ENCODE assay signal across 17 mouse cellular contexts in the genomic region with DNA sequence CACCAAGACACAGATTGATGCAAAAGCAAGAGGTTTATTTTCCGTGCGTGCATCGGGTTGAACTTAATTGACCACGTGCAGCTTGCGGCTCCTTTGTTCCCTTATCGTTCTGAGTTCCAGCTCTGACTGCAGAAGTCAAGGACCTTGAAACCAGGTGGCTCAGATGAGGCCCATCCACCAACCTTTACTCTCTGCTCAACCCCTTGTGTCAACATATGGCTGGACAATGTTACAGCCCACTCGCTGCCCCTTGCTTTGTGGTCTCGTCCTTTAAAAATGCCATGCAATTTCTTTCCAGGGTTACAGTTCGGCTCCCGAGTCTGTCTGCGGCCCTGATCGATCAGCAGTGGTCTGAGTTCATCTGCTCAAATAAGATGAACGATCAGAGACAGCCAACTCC.
DNase-seq lines count a peak whose midpoint lies in the region; ATAC-seq and TF ChIP-seq lines count a peak whose summit lies in the region.
"Had no signal": no experiment of that assay in that cellular context is flagged by ENCODE, and none has a peak within 500 bp of the region (broad histone marks: within the 10 kb centered on the region; RNA-seq: fewer than 3 reads in every experiment).

No protein-coding gene starts in this region.

- H3K4me3 ChIP-seq in liver, embryonic 13.5 days (replicated peaks): no peak overlapping the region
- H3K4me3 ChIP-seq in liver, postnatal 0 days (ENCODE audit: low read depth, low read length): no peak overlapping the region
- H3K4me3 ChIP-seq: embryonic facial prominence, embryonic 10.5 days; heart, embryonic 12.5 days; hindbrain, embryonic 15.5 days had no signal

- H3K36me3 ChIP-seq in liver, embryonic 13.5 days: no peaks in the 10 kb centered on the region
- H3K36me3 ChIP-seq in liver, postnatal 0 days (replicated peaks; ENCODE audit: insufficient read depth, low read length): no peaks in the 10 kb centered on the region
- H3K36me3 ChIP-seq: embryonic facial prominence, embryonic 10.5 days; heart, embryonic 12.5 days; hindbrain, embryonic 15.5 days had no signal

- peak; percentile 73 for ATAC-seq in liver, embryonic 13.5 days (ENCODE audit: low read depth)
- peak; percentile 54 for ATAC-seq in liver, postnatal 0 days
- ATAC-seq: forebrain, embryonic 14.5 days; Patski had no signal

- TF ChIP-seq EP300 in liver, postnatal 0 days (IDR thresholded peaks at IDR 0.05; ENCODE audit: low read depth): no peak

- no peak overlapping the region for H3K27ac ChIP-seq in liver, embryonic 13.5 days
- H3K27ac ChIP-seq in liver, postnatal 0 days (ENCODE audit: low read depth): no peak overlapping the region
- H3K27ac ChIP-seq: embryonic facial prominence, embryonic 10.5 days; hindbrain, embryonic 15.5 days had no signal

- H3K4me1 ChIP-seq in liver, embryonic 13.5 days (replicated peaks): no peaks in the 10 kb centered on the region
- no peaks in the 10 kb centered on the region; the same call in 1 of the 2 replicates for H3K4me1 ChIP-seq in liver, postnatal 0 days (ENCODE audit: insufficient read depth)
- H3K4me1 ChIP-seq: heart, embryonic 12.5 days; hindbrain, embryonic 15.5 days had no signal

- no peak for TF ChIP-seq CTCF in liver, postnatal 0 days (IDR thresholded peaks at IDR 0.05; ENCODE audit: low read depth)

- H3K9me3 ChIP-seq in liver, embryonic 13.5 days (replicated peaks): no peaks in the 10 kb centered on the region
- no peaks in the 10 kb centered on the region for H3K9me3 ChIP-seq in liver, postnatal 0 days (ENCODE audit: low read length)
- H3K9me3 ChIP-seq: embryonic facial prominence, embryonic 10.5 days; hindbrain, embryonic 15.5 days had no signal

- no peak overlapping the region for H3K4me2 ChIP-seq in liver, embryonic 13.5 days
- 0 out of 2 replicates have a peak overlapping the region, but pooled peaks have one; percentile 32 for H3K4me2 ChIP-seq in liver, postnatal 0 days (ENCODE audit: low read depth, low read length)
- H3K4me2 ChIP-seq: heart, embryonic 12.5 days; hindbrain, embryonic 15.5 days had no signal

- no peaks in the 10 kb centered on the region for H3K27me3 ChIP-seq in liver, embryonic 13.5 days
- H3K27me3 ChIP-seq in liver, postnatal 0 days (ENCODE audit: insufficient read depth, low read length): no peaks in the 10 kb centered on the region
- H3K27me3 ChIP-seq: CH12.LX; heart, embryonic 12.5 days; hindbrain, embryonic 15.5 days; Patski had no signal

- 73% methylated on average over 13 of the region's 13 CpGs for WGBS in liver, embryonic 13.5 days (ENCODE audit: insufficient replicate concordance)
- 57% methylated on average over 13 of the region's 13 CpGs for WGBS in liver, postnatal 0 days (ENCODE audit: insufficient replicate concordance)

- no peak overlapping the region for H3K9ac ChIP-seq in liver, embryonic 13.5 days
- H3K9ac ChIP-seq in liver, postnatal 0 days (replicated peaks): no peak overlapping the region
- H3K9ac ChIP-seq: heart, embryonic 12.5 days; hindbrain, embryonic 15.5 days had no signal

- DNase-seq in testis, postnatal 10 days (ENCODE audit: low spot score): peak; percentile 22
- DNase-seq in testis, postnatal 14 days (ENCODE audit: low spot score): no peak
- no peak for DNase-seq in liver, embryonic 13.5 days
- DNase-seq in liver, postnatal 0 days: no peak
- DNase-seq in frontal cortex, postnatal 14 days (ENCODE audit: low spot score in 2 of 2): no peak
- no peak for DNase-seq in kidney, postnatal 36 days
- DNase-seq: adrenal gland, adult 2 months; adrenal gland, postnatal 25 days; cerebellum, adult 18-20 months; cerebellum, adult 9-11 months; gastrocnemius, postnatal 10 days had no signal
